Mouse (Mus musculus) liver, embryonic 13.5 days (tissue): ENCODE data around the gene Mrpl46. TPM values are rescaled to one million over a fixed set of nuclear protein-coding genes. Genes with fewer than 3 reads are reported as not detected.

Experiments
- ATAC-seq: fragments of 200-750 bp; cut with Nextera tagmentation; 2 replicates; pipeline ENCODE4 v1.8.0; 2017; ENCODE audit warnings: low read depth, mild to moderate bottlenecking, moderate number of reproducible peaks, moderate library complexity
- DNase-seq: peaks from one replicate; pipeline ENCODE4 v3.0.0; 2022
- H3K27ac ChIP-seq: fragments of 300-500 bp; sonication (generic); 2 replicates; pipeline ENCODE4 v1.5.1; 2015; ENCODE audit warnings: moderate library complexity, mild to moderate bottlenecking, inconsistent platforms
- H3K27me3 ChIP-seq: fragments of 300-500 bp; sonication (generic); 2 replicates; pipeline ENCODE4 v1.6.1; 2015; ENCODE audit warnings: mild to moderate bottlenecking, inconsistent platforms
- H3K36me3 ChIP-seq: fragments of 300-500 bp; sonication (generic); 2 replicates; pipeline ENCODE4 v1.6.1; 2015; ENCODE audit warnings: mild to moderate bottlenecking, inconsistent platforms
- H3K4me1 ChIP-seq: fragments of 300-500 bp; sonication (generic); replicated peaks from 2 replicates; pipeline ENCODE4 v1.6.1; 2015; ENCODE audit warnings: inconsistent platforms
- H3K4me2 ChIP-seq: fragments of 300-500 bp; sonication (generic); 2 replicates; pipeline ENCODE4 v1.6.1; 2015; ENCODE audit warnings: inconsistent platforms, mild to moderate bottlenecking, moderate library complexity
- H3K4me3 ChIP-seq: fragments of 300-500 bp; sonication (generic); replicated peaks from 2 replicates; pipeline ENCODE4 v1.5.1; 2015; ENCODE audit warnings: mild to moderate bottlenecking, inconsistent platforms
- H3K9ac ChIP-seq: fragments of 300-500 bp; sonication (generic); 2 replicates; pipeline ENCODE4 v1.6.1; 2015; ENCODE audit warnings: mild to moderate bottlenecking, inconsistent platforms
- H3K9me3 ChIP-seq: fragments of 300-500 bp; sonication (generic); replicated peaks from 2 replicates; pipeline ENCODE4 v1.6.1; 2016; ENCODE audit warnings: inconsistent platforms
- WGBS: fragments of 180-500 bp; shearing (Covaris S2); methylation state at CpG from one replicate; pipeline ENCODE4 v1.1.7; 2015; ENCODE audit not compliant: insufficient replicate concordance; 5-methylcytosine and 5-hydroxymethylcytosine counted together
- polyA plus RNA-seq: library from polyadenylated mRNA; unstranded; fragments of >200 nt; fragmentation: Nextera tagmentation; extraction: Ambion mirVana; gene quantifications from 2 replicates; pipeline ENCODE4 v1.2.1, GENCODE M21; 2015

Mrpl46 gene
- polyA plus RNA-seq, 1 experiment from 2014 or later = 62.5 TPM

GRCm38 (mm10) chr7:78796624-78797023 lies 13.3 kb upstream of the Mrpl46 start:
- WGBS = 75% methylated on average over 3 of the region's 3 CpGs

GRCm38 (mm10) chr7:78794571-78795092 lies 11.3 kb upstream of the Mrpl46 start:
- Histone ChIP-seq H3K9ac (peak overlapping the region; percentile 43), H3K9me3 (no peaks in the 10 kb centered on the region), H3K27ac (peak overlapping the region; percentile 73), H3K36me3 (peaks cover 38% of the 10 kb centered on the region), H3K4me1 (peaks cover 67% of the 10 kb centered on the region), H3K4me3 (no peak overlapping the region), H3K4me2 (no peak overlapping the region), H3K27me3 (no peaks in the 10 kb centered on the region)
- DNase-seq (no peak), ATAC-seq (peak; percentile 42)
- WGBS = 60% methylated on average over 6 of the region's 6 CpGs

More at GRCm38 (mm10) chr7:78796624-78797023, 13.3 kb upstream of the Mrpl46 start:
- Histone ChIP-seq H3K4me2 (no peak overlapping the region), H3K27ac (peak overlapping the region; percentile 65), H3K4me3 (no peak overlapping the region), H3K27me3 (no peaks in the 10 kb centered on the region), H3K36me3 (peaks cover 19% of the 10 kb centered on the region), H3K4me1 (peaks cover 87% of the 10 kb centered on the region), H3K9ac (0 out of 2 replicates have a peak overlapping the region, but pooled peaks have one; percentile 13), H3K9me3 (no peaks in the 10 kb centered on the region)
- ATAC-seq (no peak), DNase-seq (no peak)

GRCm38 (mm10) chr7:78793895-78794570 lies 10.7 kb upstream of the Mrpl46 start:
- peak overlapping the region; percentile 73 for H3K27ac ChIP-seq
- 53% methylated on average over 13 of the region's 13 CpGs for WGBS
- ATAC-seq = peak; percentile 8; the same call in 1 of the 2 replicates

GRCm38 (mm10) chr7:78791359-78792222 lies 8.3 kb upstream of the Mrpl46 start:
- no peaks in the 10 kb centered on the region for H3K27me3 ChIP-seq
- H3K27ac ChIP-seq = no peak overlapping the region
- DNase-seq (peak; percentile 38), ATAC-seq (peak; percentile 49)
- WGBS = 78% methylated on average over 15 of the region's 15 CpGs
- peaks cover 49% of the 10 kb centered on the region for H3K4me1 ChIP-seq
- no peak overlapping the region for H3K4me3 ChIP-seq
- H3K4me2 ChIP-seq = no peak overlapping the region
- H3K9me3 ChIP-seq = no peaks in the 10 kb centered on the region
- H3K9ac ChIP-seq = no peak overlapping the region
- H3K36me3 ChIP-seq = peaks cover 60% of the 10 kb centered on the region

More at GRCm38 (mm10) chr7:78793895-78794570, 10.7 kb upstream of the Mrpl46 start:
- DNase-seq = no peak
- no peak overlapping the region for H3K4me2 ChIP-seq
- no peaks in the 10 kb centered on the region for H3K27me3 ChIP-seq
- no peak overlapping the region for H3K4me3 ChIP-seq
- peaks cover 62% of the 10 kb centered on the region for H3K4me1 ChIP-seq
- peaks cover 44% of the 10 kb centered on the region for H3K36me3 ChIP-seq
- H3K9ac ChIP-seq = peak overlapping the region; percentile 43
- no peaks in the 10 kb centered on the region for H3K9me3 ChIP-seq

DNA sequence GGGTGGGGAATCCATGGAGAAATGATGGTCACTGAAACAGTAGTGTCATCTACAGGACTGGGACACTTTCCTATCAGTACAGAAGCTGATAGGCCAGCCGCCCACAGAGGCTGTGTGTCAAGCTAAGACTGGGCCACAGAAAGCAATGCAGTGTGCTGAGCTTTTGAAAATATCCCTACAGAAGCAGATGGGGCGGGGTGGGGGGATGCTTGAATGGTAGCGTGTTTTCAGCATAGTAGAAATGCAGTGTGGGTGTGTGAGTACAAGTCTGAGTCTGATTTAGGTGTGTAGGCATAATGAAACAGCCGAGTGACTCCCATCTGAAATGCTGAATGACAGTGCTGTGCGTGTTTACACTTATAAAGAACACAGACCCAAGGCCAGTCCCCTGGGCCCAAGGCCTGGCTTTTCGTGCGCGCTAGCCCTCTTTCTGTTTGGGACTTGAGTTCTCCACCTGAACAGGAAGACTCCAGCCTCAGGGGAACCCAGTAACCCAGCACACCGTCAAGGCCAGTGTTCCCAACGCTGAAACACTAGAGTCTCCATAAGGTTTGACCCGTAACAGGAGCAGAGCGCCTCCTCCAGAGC lies 4.6 kb upstream of the Mrpl46 start:
- Histone ChIP-seq H3K27me3 (no peaks in the 10 kb centered on the region), H3K4me1 (peaks cover 29% of the 10 kb centered on the region), H3K9me3 (no peaks in the 10 kb centered on the region), H3K36me3 (peaks cover 73% of the 10 kb centered on the region), H3K27ac (0 out of 2 replicates have a peak overlapping the region, but pooled peaks have one; percentile 3), H3K4me3 (no peak overlapping the region), H3K9ac (peak overlapping the region; percentile 26; the same call in 1 of the 2 replicates), H3K4me2 (no peak overlapping the region)
- no peak for ATAC-seq
- 66% methylated on average over 12 of the region's 12 CpGs for WGBS
- no peak for DNase-seq

DNA sequence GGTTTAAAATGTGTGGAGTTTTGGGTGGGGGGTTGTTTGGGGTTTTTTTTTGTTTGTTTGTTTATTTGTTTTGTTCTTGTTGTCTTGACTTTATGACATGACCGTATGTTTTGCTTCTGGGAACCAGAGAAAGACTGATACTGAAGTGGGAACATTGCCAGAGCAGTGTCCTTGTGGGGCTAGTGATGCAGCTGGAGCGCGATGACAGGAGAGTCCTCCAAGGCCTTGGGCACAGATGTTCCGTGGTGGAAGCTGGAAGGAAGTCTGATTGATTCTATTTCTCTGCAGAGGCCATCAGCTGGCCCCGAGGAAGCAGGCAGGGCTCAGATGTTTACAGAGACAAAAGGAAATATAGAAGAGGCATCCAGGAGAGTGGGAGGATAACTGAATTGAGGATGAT lies 2.6 kb upstream of the Mrpl46 start:
- no peak overlapping the region for H3K4me2 ChIP-seq
- H3K27me3 ChIP-seq = no peaks in the 10 kb centered on the region
- H3K27ac ChIP-seq = no peak overlapping the region
- ATAC-seq (no peak), DNase-seq (no peak)
- no peak overlapping the region for H3K9ac ChIP-seq
- peaks cover 57% of the 10 kb centered on the region for H3K36me3 ChIP-seq
- H3K4me3 ChIP-seq = no peak overlapping the region
- no peaks in the 10 kb centered on the region for H3K9me3 ChIP-seq
- 80% methylated on average over 5 of the region's 5 CpGs for WGBS
- peaks cover 42% of the 10 kb centered on the region for H3K4me1 ChIP-seq

DNA sequence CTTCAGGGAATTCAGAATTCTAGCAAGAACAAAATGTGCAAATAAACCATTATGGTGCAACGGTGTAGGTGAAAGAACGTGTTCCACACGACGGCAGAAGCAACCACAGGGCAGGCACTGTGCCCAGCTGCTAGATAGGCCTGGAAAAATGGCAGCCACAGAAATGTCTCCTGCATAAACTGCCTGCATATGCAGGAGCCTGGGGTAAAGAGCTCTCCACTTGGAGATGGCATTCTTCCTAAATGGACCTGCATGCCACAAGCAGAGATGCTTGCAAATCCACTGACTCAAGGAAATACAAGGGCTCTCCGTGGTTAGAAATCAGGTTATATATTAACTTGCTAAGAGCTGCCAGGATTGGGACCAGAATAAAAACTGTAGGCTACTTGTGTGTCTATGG lies 4.6 kb downstream of the Mrpl46 start:
- 89% methylated on average over 5 of the region's 5 CpGs for WGBS
- ATAC-seq (no peak), DNase-seq (no peak)
- no peaks in the 10 kb centered on the region for H3K9me3 ChIP-seq
- H3K4me1 ChIP-seq = peaks cover 16% of the 10 kb centered on the region
- no peak overlapping the region for H3K9ac ChIP-seq
- H3K36me3 ChIP-seq = peaks cover 72% of the 10 kb centered on the region
- no peak overlapping the region for H3K4me2 ChIP-seq
- no peaks in the 10 kb centered on the region for H3K27me3 ChIP-seq
- no peak overlapping the region for H3K4me3 ChIP-seq
- H3K27ac ChIP-seq = no peak overlapping the region

- no peak overlapping the region for H3K4me2 ChIP-seq
- no peaks in the 10 kb centered on the region for H3K27me3 ChIP-seq
- H3K4me1 ChIP-seq = no peaks in the 10 kb centered on the region
- ATAC-seq = no peak
- peaks cover 32% of the 10 kb centered on the region for H3K36me3 ChIP-seq
- 72% methylated on average over 5 of the region's 5 CpGs for WGBS
- DNase-seq = no peak
- no peak overlapping the region for H3K27ac ChIP-seq
- H3K4me3 ChIP-seq = no peak overlapping the region
- no peak overlapping the region for H3K9ac ChIP-seq
- no peaks in the 10 kb centered on the region for H3K9me3 ChIP-seq
These were observed 12.4 kb downstream of the Mrpl46 start for GRCm38 (mm10) chr7:78770936-78771335.

DNA sequence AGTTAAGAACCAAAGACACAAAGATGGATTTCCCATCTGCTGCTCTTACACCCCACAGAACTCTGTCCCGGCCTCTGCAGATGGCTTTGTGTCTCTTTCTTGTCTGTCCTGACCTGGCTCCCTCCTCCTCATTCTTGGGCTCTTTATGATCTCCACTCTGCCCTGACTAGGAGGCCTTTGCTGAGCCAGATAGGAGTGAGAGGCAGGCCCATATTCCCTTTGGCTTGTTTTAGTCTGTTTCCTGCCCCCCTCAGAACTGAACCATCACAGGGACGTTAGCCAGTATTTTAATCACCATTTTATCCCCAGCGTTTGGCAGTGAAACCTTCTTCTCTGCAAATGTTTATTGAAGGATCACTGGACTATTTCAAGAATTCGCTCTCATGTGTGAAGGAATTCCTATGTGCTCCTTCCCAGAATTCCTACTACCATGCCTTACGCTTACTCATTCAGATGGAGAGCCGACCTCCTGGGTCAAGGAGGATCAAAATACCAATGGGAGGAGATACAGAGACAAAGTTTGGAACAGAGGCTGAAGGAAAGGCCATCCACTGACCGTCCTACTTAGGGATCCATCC lies 14.2 kb downstream of the Mrpl46 start:
- Histone ChIP-seq H3K4me1 (no peaks in the 10 kb centered on the region), H3K9me3 (no peaks in the 10 kb centered on the region), H3K4me2 (no peak overlapping the region), H3K4me3 (no peak overlapping the region), H3K27me3 (0 out of 2 replicates have a peak, but pooled peaks cover 3% of the 10 kb centered on the region), H3K27ac (no peak overlapping the region), H3K9ac (no peak overlapping the region), H3K36me3 (peaks cover 15% of the 10 kb centered on the region)
- 60% methylated on average over 7 of the region's 7 CpGs for WGBS
- ATAC-seq = no peak
- DNase-seq = no peak

DNA sequence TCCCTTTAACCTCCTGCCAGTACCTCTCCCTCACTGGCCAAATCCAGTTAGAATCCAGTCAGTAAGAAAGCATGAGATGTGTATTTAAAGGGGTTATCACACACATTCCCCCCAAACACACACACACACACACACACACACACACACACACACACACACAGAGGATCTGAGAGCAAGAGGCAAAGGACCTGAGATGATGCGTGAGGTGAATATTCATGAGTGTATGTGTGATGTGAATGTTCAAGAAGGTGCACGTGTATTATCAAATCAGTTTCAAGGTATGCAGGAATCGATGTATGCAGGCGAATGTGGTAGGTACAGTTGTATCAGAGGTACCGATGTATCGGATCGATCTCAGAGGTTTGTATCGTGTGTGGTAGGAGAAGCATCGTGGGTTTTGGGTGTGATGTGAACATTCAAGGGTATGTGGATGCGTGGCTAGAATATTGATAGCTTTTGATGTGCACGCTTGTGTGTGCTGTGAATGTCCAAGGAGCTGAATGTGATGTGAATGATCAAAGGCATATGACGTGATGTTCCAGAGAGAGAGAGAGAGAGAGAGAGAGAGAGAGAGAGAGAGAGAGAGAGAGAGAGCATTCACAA lies 15.3 kb downstream of the Mrpl46 start:
- DNase-seq (no peak), ATAC-seq (no peak)
- no peak overlapping the region for H3K27ac ChIP-seq
- no peak overlapping the region for H3K4me2 ChIP-seq
- WGBS = 73% methylated on average over 12 of the region's 12 CpGs
- H3K36me3 ChIP-seq = peaks cover 4% of the 10 kb centered on the region
- H3K9me3 ChIP-seq = no peaks in the 10 kb centered on the region
- no peak overlapping the region for H3K9ac ChIP-seq
- 0 out of 2 replicates have a peak, but pooled peaks cover 3% of the 10 kb centered on the region for H3K27me3 ChIP-seq
- H3K4me1 ChIP-seq = no peaks in the 10 kb centered on the region
- no peak overlapping the region for H3K4me3 ChIP-seq
